Mouse (Mus musculus): ENCODE data around the gene Gjb6.

Gjb6 gene

DNA sequence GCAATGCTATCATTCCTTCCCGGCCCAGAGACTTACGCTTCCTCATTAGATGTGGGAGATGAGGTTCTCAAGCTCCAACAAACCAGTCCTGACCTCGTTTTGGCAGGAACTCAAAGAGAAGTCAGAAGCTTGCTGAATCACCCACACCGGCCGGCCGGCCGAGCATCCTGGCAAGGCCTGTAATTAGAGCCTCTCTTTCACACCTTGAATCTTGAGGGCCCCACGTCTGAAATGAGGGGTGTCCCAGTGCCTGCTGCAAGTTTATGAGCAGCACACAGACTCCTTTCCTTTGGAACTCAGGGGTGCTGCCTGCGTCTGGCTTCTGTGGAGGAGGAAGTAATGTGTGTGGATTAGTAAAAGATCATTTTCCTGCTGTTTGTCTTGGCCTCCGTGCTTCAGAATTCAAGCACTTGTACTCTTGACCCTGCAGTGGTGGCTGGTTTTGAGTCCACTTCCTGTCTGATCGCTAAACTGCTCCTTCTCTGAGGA, 49.2 kb downstream of the Gjb6 start:
- DNase-seq (ENCODE audit: low read depth, low spot score): no peak

DNA sequence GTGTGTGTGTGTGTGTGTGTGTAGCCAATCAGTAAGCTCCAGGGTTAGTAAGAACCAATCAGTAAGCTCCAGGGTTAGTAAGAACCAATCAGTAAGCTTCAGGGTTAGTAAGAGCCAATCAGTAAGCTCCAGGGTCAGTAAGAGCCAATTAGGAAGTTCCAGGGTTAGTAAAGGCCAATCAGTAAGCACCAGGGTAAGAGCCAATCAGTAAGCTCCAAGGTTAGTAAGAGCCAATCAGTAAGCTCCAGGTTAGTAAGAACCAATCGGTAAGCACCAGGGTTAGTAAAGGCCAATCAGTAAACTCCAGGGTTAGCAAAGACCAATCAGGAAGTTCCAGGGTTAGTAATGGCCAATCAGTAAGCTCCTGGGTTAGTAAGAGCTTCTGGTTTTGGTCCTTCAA, 50.5 kb downstream of the Gjb6 start:
- no peak for DNase-seq (ENCODE audit: low read depth, low spot score)

- no peak for DNase-seq (ENCODE audit: low read depth, low spot score)
Observed at GRCm38 (mm10) chr14:57075537-57075936, 57.9 kb downstream of the Gjb6 start.

All from WW6 (cell line).